Mouse (Mus musculus) layer of hippocampus, adult 9-11 months (tissue): Measurements from ENCODE around the gene Tprkb.
"Not testable (repeated sequence)": the region's sequence is repeated elsewhere in the genome, so short reads cannot be mapped to it uniquely, and the experiment has no call there.

Experiments used
- DNase-seq: peaks from one replicate; pipeline ENCODE4 v3.0.0; 2022

The Tprkb gene

GRCm38 (mm10) chr6:85911587-85911986 lies at the start of gene Tprkb:
TSS of gene Tprkb (plus strand) at chr6:85911865.
- DNase-seq = no peak

GRCm38 (mm10) chr6:85862565-85862964 lies 49.1 kb upstream of the Tprkb start:
- no peak for DNase-seq

DNA sequence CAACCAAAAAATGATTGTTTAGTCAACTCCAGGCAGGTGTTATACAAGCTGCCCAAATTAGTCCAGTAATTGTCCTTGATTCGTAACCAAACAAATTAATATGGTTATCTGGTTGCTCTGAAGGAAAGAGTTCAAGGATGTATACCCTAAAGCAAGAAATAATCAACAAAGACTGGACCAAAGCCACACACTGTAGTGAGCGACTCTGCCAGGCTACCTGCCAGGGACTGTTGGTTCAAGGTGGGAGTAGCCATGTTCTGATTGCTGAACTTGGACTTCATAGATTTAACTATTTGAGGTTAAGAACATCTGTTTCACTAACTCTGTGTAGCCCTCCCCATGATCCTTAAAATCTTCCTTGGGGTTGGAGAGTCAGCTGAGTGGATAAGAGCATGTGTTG lies 48.5 kb upstream of the Tprkb start:
- DNase-seq = no peak

GRCm38 (mm10) chr6:85863840-85864239 lies 47.8 kb upstream of the Tprkb start:
- no peak for DNase-seq

DNA sequence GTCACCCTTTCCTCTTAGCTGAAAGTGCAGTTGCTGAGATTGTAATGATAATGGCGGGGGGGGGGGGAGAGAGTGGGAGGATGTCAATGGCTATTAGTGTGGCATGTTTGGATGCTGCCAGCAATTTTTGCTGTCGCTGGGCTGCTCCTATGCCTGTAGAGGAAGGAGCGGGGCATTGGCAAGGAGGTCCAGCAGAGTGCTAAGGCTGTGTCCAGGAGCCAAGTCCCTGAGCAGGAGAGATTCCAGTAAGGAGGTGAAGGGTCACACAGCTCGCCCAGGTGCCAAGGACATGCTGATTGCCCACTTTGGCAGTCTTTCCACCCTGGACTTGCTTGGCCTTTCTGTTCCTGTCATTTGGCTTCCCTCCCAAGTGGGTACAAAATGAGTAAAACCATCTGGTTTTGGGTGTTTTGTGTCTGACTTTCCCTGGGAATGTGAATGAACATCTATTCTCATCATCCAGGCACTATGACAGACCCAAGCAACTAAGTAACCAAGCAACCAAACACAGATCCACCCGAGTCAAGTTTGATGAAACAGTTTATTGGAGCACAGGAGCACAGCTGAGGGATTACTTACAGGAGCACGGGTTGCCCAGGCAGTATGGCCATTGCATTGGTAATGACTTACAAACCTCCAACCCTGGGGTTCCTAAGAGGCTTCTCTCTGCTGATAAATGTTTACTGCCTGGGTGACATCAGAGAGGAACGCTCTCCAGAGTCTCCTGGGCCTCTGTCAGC lies 46.6 kb upstream of the Tprkb start:
- peak; percentile 36 for DNase-seq

- DNase-seq = not testable (repeated sequence)
Observed at GRCm38 (mm10) chr6:85866166-85866565, 45.5 kb upstream of the Tprkb start.

DNA sequence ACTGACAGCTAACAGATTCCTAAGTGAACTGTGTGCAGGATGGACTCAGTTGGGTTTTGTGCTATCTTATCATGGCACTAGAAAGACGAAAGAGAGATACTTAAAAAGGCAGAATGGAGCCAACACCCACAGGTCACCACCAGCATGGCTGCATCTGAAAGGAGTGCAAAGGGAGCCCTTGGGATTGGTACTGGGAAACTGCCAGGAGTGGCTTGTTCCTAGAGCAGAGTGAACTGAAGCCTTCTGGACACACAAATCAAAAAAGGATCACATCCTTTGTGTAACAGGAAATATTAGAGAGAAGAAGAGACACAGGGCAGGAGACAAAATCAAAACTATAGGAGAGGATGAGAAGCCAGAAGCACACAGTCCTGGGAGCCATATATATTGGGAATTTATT lies 44.7 kb upstream of the Tprkb start:
- DNase-seq = not testable (repeated sequence)

DNA sequence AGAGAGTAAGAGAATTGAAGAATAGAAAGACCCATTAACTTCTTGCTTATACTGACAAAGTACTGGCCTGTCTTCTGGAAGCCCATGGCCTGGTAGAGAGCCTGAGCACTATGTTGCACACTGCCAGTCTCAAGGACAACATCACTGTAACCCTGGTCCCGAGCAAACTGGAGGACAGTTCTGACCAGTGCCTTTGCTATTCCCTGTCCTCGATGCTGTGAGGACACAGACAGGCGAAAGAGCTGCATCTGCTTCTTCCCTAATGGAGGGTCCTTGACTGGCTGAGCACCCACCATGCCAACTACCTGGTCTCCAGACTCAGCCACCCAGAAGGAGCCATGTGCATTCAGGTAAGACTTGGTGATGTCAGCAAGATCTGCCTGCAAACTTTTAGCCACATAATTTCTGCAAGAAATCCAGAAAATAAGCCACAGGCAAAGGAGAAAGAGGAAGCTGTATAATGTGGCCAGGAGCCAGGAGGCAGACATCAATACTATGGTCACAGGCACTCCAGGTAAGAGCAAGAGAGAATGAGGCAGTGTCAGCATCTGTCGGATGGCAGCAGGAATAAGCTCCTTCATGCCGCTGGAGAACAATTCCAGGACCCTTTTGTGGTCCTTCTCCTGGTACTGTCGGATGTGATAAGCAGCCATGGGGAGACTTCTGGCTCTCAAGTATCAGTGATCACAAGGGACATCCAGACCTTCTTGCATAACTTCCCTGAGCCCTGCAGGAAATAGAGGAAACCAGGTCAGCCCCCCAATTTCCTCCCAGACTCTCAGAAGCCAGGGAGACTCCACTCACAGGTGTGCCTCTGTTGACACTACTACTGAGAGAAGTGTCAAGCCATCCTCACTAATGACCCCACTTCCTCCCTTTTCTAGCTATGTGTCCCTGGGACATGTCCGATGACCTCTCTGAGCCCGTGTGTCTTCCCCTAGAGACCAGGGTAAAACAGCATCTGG lies 43.7 kb upstream of the Tprkb start:
- DNase-seq = no peak

GRCm38 (mm10) chr6:85869006-85869405 lies 42.7 kb upstream of the Tprkb start, which contains the start of gene Nat8f2:
TSS of gene Nat8f2 (minus strand) at chr6:85869158.
- DNase-seq = not testable (repeated sequence)

GRCm38 (mm10) chr6:85883246-85883645 lies 28.4 kb upstream of the Tprkb start:
- not testable (repeated sequence) for DNase-seq

GRCm38 (mm10) chr6:85884311-85884710 lies 27.4 kb upstream of the Tprkb start:
- DNase-seq = no peak

DNA sequence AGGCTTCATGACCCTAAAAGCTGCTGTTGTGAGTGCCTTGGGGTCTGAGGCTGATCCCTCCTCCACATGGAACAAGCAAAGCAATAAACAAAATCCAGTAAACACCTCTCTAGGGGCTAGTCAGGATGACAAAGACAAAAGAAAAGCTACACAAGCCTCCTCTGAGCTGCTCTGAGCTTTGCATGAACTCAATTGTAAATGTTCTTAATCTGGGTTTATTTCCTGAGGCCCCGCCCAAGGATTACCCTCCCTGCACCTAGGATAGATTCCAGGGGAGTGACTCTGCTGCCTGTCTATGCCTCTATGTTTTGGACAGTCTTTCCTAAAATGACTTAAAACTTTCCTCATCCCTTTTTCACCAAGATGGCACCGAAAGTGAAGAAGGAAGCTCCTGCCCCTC lies 22.7 kb upstream of the Tprkb start:
- no peak for DNase-seq

DNA sequence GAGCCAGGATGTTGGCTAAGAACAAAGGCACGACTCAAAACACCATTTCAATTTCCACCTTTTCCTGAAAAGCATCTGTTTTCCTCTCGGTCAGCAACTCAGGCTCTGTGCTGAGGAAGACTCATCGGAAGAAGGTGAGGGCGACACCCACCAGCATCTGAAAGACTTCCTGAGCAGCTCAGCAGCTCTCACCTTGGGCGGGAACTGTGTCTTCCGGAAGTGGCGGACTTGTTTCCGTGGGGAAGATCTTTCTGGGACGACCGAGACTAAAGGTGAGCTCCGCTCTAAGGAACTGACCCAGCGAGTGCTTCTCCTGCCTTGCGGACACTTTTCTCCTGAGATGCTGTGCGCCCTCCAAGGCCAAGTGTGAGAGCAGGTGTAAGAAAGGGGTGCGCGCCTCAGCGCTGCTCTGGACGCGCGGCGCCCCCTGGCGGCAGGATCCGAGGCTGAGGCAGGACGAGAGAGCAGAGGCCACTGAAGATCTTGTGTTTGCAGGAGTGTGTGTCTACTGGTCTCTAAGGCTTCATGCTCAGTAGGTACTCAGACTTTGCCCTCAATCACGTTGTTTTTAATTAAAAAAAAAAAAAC lies 16.5 kb upstream of the Tprkb start:
- DNase-seq = not testable (repeated sequence)

GRCm38 (mm10) chr6:85898596-85899475 lies 12.8 kb upstream of the Tprkb start:
- DNase-seq = not testable (repeated sequence)

DNA sequence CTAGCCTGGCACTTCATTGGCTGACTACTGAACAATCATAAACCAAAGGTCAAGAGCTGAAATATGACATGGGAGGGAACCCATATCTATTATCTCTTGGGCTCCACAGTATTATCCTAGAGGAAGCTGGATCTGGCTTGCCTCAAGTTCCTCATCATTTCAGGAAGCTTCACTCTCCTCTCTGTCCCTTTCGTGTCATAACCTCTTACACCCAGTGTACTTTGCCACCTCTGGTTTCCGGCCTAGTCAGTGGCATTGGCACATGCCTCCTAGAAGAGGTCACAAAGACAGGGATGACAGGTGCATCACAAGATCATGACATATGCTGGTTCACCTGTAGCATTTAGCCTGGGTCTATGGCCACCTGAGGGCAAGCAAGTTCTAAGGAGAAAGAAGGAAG lies 9.4 kb upstream of the Tprkb start:
- DNase-seq = no peak

DNA sequence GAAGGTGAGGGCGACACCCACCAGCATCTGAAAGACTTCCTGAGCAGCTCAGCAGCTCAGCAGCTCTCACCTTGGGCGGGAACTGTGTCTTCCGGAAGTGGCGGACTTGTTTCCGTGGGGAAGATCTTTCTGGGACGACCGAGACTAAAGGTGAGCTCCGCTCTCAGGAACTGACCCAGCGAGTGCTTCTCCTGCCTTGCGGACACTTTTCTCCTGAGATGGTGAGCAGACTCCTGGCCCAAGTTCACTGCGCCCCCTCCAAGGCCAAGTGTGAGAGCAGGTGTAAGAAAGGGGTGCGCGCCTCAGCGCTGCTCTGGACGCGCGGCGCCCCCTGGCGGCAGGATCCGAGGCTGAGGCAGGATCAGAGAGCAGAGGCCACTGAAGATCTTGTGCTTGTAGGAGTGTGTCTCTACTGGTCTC lies 7.0 kb upstream of the Tprkb start, which contains the start of gene Nat8f4:
Gene Nat8f4, minus strand, starts transcription at position 243 of the 420 bp plus-strand sequence.
- DNase-seq = peak; percentile 77

DNA sequence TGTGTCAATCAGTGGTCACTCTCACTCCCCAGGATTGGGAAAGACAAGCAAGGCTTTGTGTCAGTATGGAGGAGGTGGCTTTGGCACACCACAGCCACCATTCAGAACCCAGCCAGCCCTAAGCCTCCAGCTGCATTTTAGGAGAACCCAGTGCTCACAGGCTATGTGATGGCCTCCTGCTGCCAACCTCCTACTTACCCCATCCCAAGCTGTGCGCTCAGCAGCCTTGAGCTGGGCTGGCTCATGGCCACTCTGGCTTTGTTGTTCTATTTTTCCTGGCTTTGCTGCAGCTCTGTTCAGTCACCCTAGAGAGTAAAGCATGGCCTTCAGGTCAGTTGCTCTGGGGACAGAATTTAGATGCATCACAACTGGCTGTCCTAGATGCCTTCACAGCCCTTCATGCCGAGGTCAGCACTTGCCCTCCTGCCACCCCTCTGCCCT lies 4.7 kb upstream of the Tprkb start:
- peak; percentile 93 for DNase-seq

- no peak for DNase-seq
Observed at GRCm38 (mm10) chr6:85908341-85908740, 3.3 kb upstream of the Tprkb start.

DNA sequence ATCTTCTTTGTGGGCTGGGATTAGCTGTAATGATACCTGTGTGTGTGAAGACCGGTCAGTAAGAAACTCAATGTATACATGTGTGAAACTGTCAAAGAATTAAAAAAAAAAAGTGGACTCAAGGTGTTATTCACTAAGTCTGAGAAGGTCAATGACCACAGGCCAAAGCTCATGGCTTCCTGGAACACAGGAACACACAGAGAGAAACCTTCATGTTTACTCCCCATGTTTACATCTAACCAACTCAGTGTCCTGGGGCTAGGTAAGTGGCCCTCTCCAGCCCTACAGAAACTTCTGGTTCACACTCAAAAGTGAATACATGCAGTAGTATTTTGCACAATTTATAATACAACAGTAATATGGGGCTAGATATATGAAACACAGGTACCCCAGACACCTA lies 2.0 kb upstream of the Tprkb start:
- no peak for DNase-seq

DNA sequence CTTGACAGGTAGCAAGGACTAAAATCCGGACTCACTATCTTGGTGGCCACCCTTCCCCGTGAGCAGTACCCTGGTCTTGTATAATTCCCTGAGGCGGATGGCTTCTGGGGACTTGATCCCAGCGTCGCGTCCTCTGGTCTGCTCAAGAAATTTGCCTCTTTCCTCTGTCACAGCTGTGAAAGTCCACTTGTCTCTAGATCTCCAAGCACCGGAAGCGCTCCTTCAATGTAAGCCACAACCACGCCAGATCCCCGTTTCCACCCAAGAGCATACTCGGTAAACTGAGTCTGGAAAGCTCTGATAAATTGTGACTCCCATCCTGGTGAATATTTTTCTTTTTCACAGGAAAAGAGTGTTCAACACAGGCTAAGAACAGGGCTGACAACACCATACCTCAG lies 3.5 kb downstream of the Tprkb start:
- no peak for DNase-seq

GRCm38 (mm10) chr6:85915539-85916513 lies 4.2 kb downstream of the Tprkb start, which contains the start of gene Nat8f1:
TSS of gene Nat8f1 (minus strand) at chr6:85915687.
- DNase-seq = peak; percentile 94
